Mouse (Mus musculus) T-helper 1 cell (primary cell): ENCODE data around the gene Clec1a.

ENCODE experiments used
- in situ Hi-C: fragments of 300-600 bp; cut with MboI, MseI; formaldehyde crosslinking; loops from one replicate; pipeline ENCODE4 v1.15.1; 2025; ENCODE audit warnings: high pct_unique_total_duplicates

The Clec1a gene

GRCm38 (mm10) chr6:129407324-129407723 lies 44.5 kb downstream of the Clec1a start:
- in situ Hi-C loops = loop anchor here (5.0 kb wide), 1 partner anchor 105 kb away; the partner anchor contains the start of gene Tmem52b

DNA sequence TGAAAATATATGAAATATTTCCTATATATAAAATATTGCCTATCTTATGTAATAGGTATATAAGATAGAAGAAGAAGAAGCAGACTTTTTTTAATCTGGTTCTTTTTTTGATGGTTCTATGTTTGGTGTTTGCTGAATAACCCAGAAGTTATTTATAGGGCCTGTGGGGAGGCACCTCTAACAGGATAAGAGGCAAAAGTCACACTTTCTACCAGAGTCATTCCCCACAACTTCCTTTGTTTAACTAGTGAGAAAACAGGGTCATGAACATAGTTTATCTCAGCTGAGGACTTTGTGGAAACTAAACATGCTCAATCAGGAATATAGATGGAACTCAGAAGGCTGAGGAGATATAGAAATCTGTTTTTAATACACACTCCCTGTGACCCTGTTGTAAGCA lies 45.8 kb downstream of the Clec1a start:
- in situ Hi-C loops = loop anchor here (5.0 kb wide), 1 partner anchor 106 kb away; the partner anchor contains the start of gene Tmem52b

DNA sequence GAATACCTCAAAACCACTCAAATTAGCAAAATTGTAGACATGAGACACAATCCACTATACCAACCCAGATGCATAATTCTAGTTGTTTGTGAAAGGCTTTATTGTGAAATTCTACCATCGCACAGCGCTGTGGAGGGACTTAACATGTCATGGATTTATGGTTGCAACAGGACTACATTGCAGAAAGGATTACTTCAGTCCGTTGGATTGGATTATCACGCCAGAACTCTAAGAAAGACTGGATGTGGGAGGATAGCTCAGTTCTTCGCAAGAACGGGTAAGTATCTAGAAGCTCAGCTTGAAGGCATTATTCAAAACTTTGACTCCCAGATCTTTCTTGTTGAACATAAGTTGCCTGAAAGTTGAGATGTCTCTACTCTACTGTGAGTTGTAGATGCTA lies 48.4 kb downstream of the Clec1a start:
- in situ Hi-C loops = no loop called here

- in situ Hi-C loops = no loop called here
These were observed 49.4 kb downstream of the Clec1a start for GRCm38 (mm10) chr6:129402404-129402803.

DNA sequence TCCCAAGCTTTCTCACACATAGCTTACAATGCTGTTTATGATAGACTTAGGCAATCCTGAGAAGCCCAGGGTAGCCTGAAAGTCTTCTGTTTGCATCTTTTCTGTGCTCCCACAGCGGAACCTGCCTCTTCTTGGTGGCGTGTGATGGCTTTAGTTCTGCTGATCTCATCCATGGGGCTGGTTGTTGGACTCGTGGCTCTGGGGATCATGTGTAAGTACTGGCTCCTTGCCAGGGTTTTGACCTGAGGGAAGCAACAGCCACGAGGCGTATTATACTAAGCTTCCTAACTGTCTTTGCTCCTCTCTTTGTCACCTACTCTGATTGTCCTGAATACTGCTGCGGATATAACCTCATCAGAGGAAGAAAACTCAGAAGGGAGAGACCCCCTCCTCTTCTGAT lies 51.9 kb downstream of the Clec1a start:
- in situ Hi-C loops = no loop called here

DNA sequence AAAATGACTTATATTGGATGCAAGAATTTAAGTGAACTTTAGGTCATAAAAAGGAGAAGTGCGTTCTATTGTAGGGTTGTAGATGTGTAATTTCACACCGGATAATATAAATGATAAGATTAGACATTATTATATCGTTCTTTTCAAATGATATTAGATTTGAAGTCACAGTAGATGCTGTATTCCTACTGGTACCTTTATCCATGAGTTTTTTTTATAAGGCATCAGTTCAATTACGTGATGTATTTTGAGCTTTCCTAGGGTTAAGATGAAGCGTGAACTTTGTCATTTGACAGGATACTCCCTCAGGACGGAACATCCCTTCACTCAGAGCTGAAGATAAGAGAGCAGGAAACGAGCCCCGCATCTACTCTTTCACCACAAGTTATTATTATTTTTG lies 54.8 kb downstream of the Clec1a start, which contains the start of gene Clec1b:
Gene Clec1b (plus strand): TSS at position 301 of the 400 bp plus-strand sequence.
- in situ Hi-C loops = no loop called here

DNA sequence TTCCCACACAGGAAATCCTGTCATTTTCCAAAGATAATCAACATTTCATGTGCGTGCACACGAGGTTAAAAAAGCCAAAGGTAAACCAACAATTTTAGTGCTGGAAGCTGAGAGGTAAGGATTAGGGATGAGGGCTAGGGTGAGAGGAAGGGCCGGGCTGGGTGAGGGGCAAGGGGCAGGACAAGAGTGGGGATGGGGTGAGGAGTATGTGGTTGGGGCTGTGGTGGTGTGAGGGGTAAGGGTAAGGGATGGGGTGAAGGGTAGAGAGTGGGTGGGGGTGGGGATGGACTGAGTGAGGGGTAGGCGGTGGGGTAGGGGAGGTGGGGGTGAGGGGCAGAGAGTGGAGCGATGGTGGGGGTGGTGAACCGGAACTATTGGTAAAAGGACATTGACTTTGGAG lies 58.1 kb downstream of the Clec1a start:
- in situ Hi-C loops = no loop called here

GRCm38 (mm10) chr6:129393087-129393720 lies 58.6 kb downstream of the Clec1a start:
- in situ Hi-C loops = no loop called here

DNA sequence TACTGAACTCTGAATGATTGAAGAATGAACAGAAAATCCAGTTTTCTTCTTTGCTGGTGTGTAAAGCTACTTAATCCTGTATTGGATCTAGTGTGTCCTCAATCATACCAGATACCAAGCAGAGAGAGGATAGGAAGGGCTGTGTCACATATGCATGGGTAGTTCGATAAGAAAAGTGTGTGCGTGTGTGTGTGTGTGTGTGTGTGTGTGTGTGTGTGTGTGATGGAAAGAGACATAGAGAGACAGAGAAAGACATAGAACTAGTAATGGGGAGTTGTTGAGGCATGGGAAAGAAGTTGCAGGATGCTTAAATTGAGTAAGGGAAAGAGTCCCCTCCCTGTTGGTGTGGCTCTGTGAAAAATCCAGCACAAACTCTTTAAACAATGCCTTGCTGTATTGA lies 66.0 kb downstream of the Clec1a start, which contains the start of gene Clec12b:
Gene Clec12b (minus strand): TSS at position 101 of the 400 bp plus-strand sequence.
- in situ Hi-C loops = no loop called here

DNA sequence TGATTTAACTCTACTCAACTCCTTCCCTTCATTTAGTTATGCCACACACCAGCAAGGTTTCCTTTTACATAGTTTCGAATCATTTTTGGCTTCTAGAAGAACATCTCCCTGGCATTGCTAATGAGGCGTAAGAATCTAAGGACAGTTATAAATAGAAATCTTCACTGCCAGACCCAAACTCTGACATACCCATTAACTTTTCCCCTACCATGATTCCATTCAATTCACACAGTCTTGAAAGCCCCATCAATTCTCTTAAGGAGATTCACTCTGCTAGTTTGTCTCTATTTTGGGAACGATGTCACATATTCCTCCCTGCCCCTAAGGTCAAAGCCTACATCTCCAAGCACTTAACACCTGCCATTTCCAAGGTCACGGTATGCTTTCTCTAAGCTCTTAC lies 66.8 kb downstream of the Clec1a start:
- in situ Hi-C loops = loop anchor here (5.0 kb wide), 1 partner anchor 132 kb away; no protein-coding TSS in a partner anchor

- in situ Hi-C loops = loop anchor here (5.0 kb wide), 1 partner anchor 134 kb away; no protein-coding TSS in a partner anchor
These were observed 68.3 kb downstream of the Clec1a start for GRCm38 (mm10) chr6:129383466-129383865.

- in situ Hi-C loops = loop anchor here (5.0 kb wide), 1 partner anchor 136 kb away; no protein-coding TSS in a partner anchor
These were observed 70.1 kb downstream of the Clec1a start for GRCm38 (mm10) chr6:129381736-129382135.

GRCm38 (mm10) chr6:129380454-129380853 lies 71.3 kb downstream of the Clec1a start:
- in situ Hi-C loops = loop anchor here (5.0 kb wide), 1 partner anchor 137 kb away; no protein-coding TSS in a partner anchor

GRCm38 (mm10) chr6:129374937-129375471 lies 76.8 kb downstream of the Clec1a start:
- in situ Hi-C loops = loop anchor here (25.0 kb wide), 2 partner anchors 288 to 513 kb away; no protein-coding TSS in a partner anchor
